Mouse (Mus musculus) neural tube, embryonic 13.5 days (tissue): Measurements from ENCODE around the gene Nudt8. TPM values are rescaled to one million over a fixed set of nuclear protein-coding genes. Genes with fewer than 3 reads are reported as not detected.

Experiments used
- ATAC-seq: fragments of 200-750 bp; cut with Nextera tagmentation; 2 replicates; pipeline ENCODE4 v1.8.0; 2017; ENCODE audit warnings: low read depth, mild to moderate bottlenecking, moderate TSS enrichment, moderate library complexity
- H3K27ac ChIP-seq: fragments of 300-500 bp; sonication (generic); replicated peaks from 2 replicates; pipeline ENCODE4 v1.5.1; 2015; ENCODE audit warnings: moderate library complexity, mild to moderate bottlenecking, inconsistent platforms
- H3K27me3 ChIP-seq: fragments of 300-500 bp; sonication (generic); 2 replicates; pipeline ENCODE4 v1.6.1; 2015; ENCODE audit warnings: mild to moderate bottlenecking, inconsistent platforms
- H3K36me3 ChIP-seq: fragments of 300-500 bp; sonication (generic); 2 replicates; pipeline ENCODE4 v1.6.1; 2015; ENCODE audit warnings: mild to moderate bottlenecking, inconsistent platforms
- H3K4me1 ChIP-seq: fragments of 300-500 bp; sonication (generic); replicated peaks from 2 replicates; pipeline ENCODE4 v1.6.1; 2015; ENCODE audit warnings: inconsistent platforms
- H3K4me2 ChIP-seq: fragments of 300-500 bp; sonication (generic); 2 replicates; pipeline ENCODE4 v1.6.1; 2015; ENCODE audit warnings: inconsistent platforms, mild to moderate bottlenecking, moderate library complexity
- H3K4me3 ChIP-seq: fragments of 300-500 bp; sonication (generic); 2 replicates; pipeline ENCODE4 v1.5.1; 2015; ENCODE audit warnings: mild to moderate bottlenecking, inconsistent platforms
- H3K9ac ChIP-seq: fragments of 300-500 bp; sonication (generic); 2 replicates; pipeline ENCODE4 v1.6.1; 2015; ENCODE audit warnings: moderate library complexity, mild to moderate bottlenecking, inconsistent platforms
- H3K9me3 ChIP-seq: fragments of 300-500 bp; sonication (generic); 2 replicates; pipeline ENCODE4 v1.6.1; 2016; ENCODE audit warnings: inconsistent platforms
- WGBS: fragments of 180-500 bp; shearing (Covaris S2); methylation state at CpG from one replicate; pipeline ENCODE4 v1.1.7; 2015; 5-methylcytosine and 5-hydroxymethylcytosine counted together
- polyA plus RNA-seq: library from polyadenylated mRNA; unstranded; fragments of >200 nt; fragmentation: Nextera tagmentation; extraction: Ambion mirVana; gene quantifications from 2 replicates; pipeline ENCODE4 v1.2.1, GENCODE M21; 2015

Nudt8 gene
- polyA plus RNA-seq, 1 experiment from 2014 or later, result 22.5 TPM

GRCm38 (mm10) chr19:3990804-3991203 lies 9.6 kb upstream of the Nudt8 start:
- Histone ChIP-seq H3K27me3 (no peaks in the 10 kb centered on the region), H3K4me3 (no peak overlapping the region), H3K9me3 (no peaks in the 10 kb centered on the region; the same call in 1 of the 2 replicates), H3K4me1 (peaks cover 16% of the 10 kb centered on the region; the same call in 1 of the 2 replicates), H3K36me3 (no peaks in the 10 kb centered on the region), H3K9ac (0 out of 2 replicates have a peak overlapping the region, but pooled peaks have one; percentile 17), H3K4me2 (no peak overlapping the region), H3K27ac (no peak overlapping the region)
- ATAC-seq, result no peak
- 50% methylated on average over 6 of the region's 6 CpGs for WGBS

GRCm38 (mm10) chr19:3991562-3991961 lies 8.8 kb upstream of the Nudt8 start:
- Histone ChIP-seq H3K4me1 (peaks cover 8% of the 10 kb centered on the region; the same call in 1 of the 2 replicates), H3K4me2 (no peak overlapping the region), H3K36me3 (no peaks in the 10 kb centered on the region), H3K27ac (no peak overlapping the region), H3K9ac (no peak overlapping the region), H3K27me3 (no peaks in the 10 kb centered on the region), H3K4me3 (no peak overlapping the region), H3K9me3 (no peaks in the 10 kb centered on the region; the same call in 1 of the 2 replicates)
- 98% methylated on average over 3 of the region's 3 CpGs for WGBS
- no peak for ATAC-seq

GRCm38 (mm10) chr19:3991966-3992365 lies 8.4 kb upstream of the Nudt8 start:
- Histone ChIP-seq H3K9me3 (no peaks in the 10 kb centered on the region; the same call in 1 of the 2 replicates), H3K4me1 (peaks cover 4% of the 10 kb centered on the region; the same call in 1 of the 2 replicates), H3K4me3 (no peak overlapping the region), H3K27me3 (no peaks in the 10 kb centered on the region), H3K27ac (no peak overlapping the region), H3K36me3 (no peaks in the 10 kb centered on the region), H3K4me2 (no peak overlapping the region), H3K9ac (no peak overlapping the region)
- ATAC-seq, result no peak
- WGBS, result 89% methylated on average over 3 of the region's 3 CpGs

GRCm38 (mm10) chr19:3992416-3992815 lies 8.0 kb upstream of the Nudt8 start, which contains the start of gene Tbx10:
Gene Tbx10 (plus strand): TSS chr19:3992752.
- no peaks in the 10 kb centered on the region for H3K36me3 ChIP-seq

GRCm38 (mm10) chr19:3994932-3995331 lies 5.4 kb upstream of the Nudt8 start:
- WGBS, result 69% methylated on average over 6 of the region's 6 CpGs
- no peaks in the 10 kb centered on the region for H3K27me3 ChIP-seq
- peaks cover 10% of the 10 kb centered on the region for H3K4me1 ChIP-seq
- no peak overlapping the region for H3K4me2 ChIP-seq
- ATAC-seq, result no peak
- no peak overlapping the region for H3K4me3 ChIP-seq
- H3K9me3 ChIP-seq, result no peaks in the 10 kb centered on the region
- H3K27ac ChIP-seq, result no peak overlapping the region
- H3K36me3 ChIP-seq, result no peaks in the 10 kb centered on the region
- H3K9ac ChIP-seq, result no peak overlapping the region

More at GRCm38 (mm10) chr19:3992416-3992815, 8.0 kb upstream of the Nudt8 start, which contains the start of gene Tbx10:
- H3K27me3 ChIP-seq, result no peaks in the 10 kb centered on the region
- H3K27ac ChIP-seq, result no peak within 1 kb of the TSS
- no peak within 1 kb of the TSS for H3K9ac ChIP-seq
- WGBS, result 56% methylated on average over 5 of the region's 5 CpGs
- H3K4me3 ChIP-seq, result no peak within 1 kb of the TSS
- ATAC-seq, result no peak
- H3K4me1 ChIP-seq, result 0 out of 2 replicates have a peak, but pooled peaks cover 3% of the 10 kb centered on the region
- no peak within 1 kb of the TSS for H3K4me2 ChIP-seq
- H3K9me3 ChIP-seq, result no peaks in the 10 kb centered on the region; the same call in 1 of the 2 replicates

- no peak for ATAC-seq
- Histone ChIP-seq H3K4me2 (no peak overlapping the region), H3K36me3 (no peaks in the 10 kb centered on the region), H3K4me3 (no peak overlapping the region), H3K27me3 (no peaks in the 10 kb centered on the region), H3K9ac (no peak overlapping the region), H3K4me1 (peaks cover 10% of the 10 kb centered on the region), H3K9me3 (no peaks in the 10 kb centered on the region), H3K27ac (no peak overlapping the region)
- 91% methylated on average over 3 of the region's 3 CpGs for WGBS
Measured at GRCm38 (mm10) chr19:3995505-3995904, 4.9 kb upstream of the Nudt8 start.

GRCm38 (mm10) chr19:3996106-3996505 lies 4.3 kb upstream of the Nudt8 start:
- Histone ChIP-seq H3K9ac (no peak overlapping the region), H3K36me3 (no peaks in the 10 kb centered on the region), H3K4me2 (no peak overlapping the region), H3K4me1 (peaks cover 11% of the 10 kb centered on the region), H3K27me3 (no peaks in the 10 kb centered on the region), H3K27ac (no peak overlapping the region), H3K9me3 (no peaks in the 10 kb centered on the region), H3K4me3 (no peak overlapping the region)
- no peak for ATAC-seq
- WGBS, result 76% methylated on average over 7 of the region's 7 CpGs

- Histone ChIP-seq H3K4me1 (peaks cover 17% of the 10 kb centered on the region), H3K27ac (no peak overlapping the region), H3K9ac (no peak overlapping the region), H3K36me3 (no peaks in the 10 kb centered on the region), H3K4me3 (no peak overlapping the region), H3K4me2 (no peak overlapping the region), H3K27me3 (no peaks in the 10 kb centered on the region), H3K9me3 (no peaks in the 10 kb centered on the region)
- WGBS, result 83% methylated on average over 8 of the region's 8 CpGs
- no peak for ATAC-seq
Measured at GRCm38 (mm10) chr19:3996747-3997146, 3.6 kb upstream of the Nudt8 start.

GRCm38 (mm10) chr19:3997231-3997630 lies 3.1 kb upstream of the Nudt8 start:
- ATAC-seq, result no peak
- Histone ChIP-seq H3K36me3 (no peaks in the 10 kb centered on the region), H3K27ac (no peak overlapping the region), H3K4me3 (no peak overlapping the region), H3K4me2 (no peak overlapping the region), H3K9ac (no peak overlapping the region), H3K9me3 (no peaks in the 10 kb centered on the region), H3K27me3 (no peaks in the 10 kb centered on the region), H3K4me1 (peaks cover 20% of the 10 kb centered on the region)
- 64% methylated on average over 8 of the region's 8 CpGs for WGBS

- Histone ChIP-seq H3K9ac (no peak overlapping the region), H3K4me1 (peaks cover 20% of the 10 kb centered on the region), H3K27ac (no peak overlapping the region), H3K4me3 (no peak overlapping the region), H3K4me2 (no peak overlapping the region), H3K36me3 (no peaks in the 10 kb centered on the region), H3K9me3 (no peaks in the 10 kb centered on the region), H3K27me3 (no peaks in the 10 kb centered on the region)
- WGBS, result 86% methylated on average over 8 of the region's 8 CpGs
- ATAC-seq, result no peak
Measured at GRCm38 (mm10) chr19:3998335-3998734, 2.0 kb upstream of the Nudt8 start.

GRCm38 (mm10) chr19:3999121-3999730 lies 1.2 kb upstream of the Nudt8 start:
- H3K27me3 ChIP-seq, result no peaks in the 10 kb centered on the region
- no peaks in the 10 kb centered on the region for H3K9me3 ChIP-seq
- peak overlapping the region; percentile 91 for H3K4me2 ChIP-seq
- H3K9ac ChIP-seq, result peak overlapping the region; percentile 61
- WGBS, result 88% methylated on average over 9 of the region's 9 CpGs
- H3K4me3 ChIP-seq, result peak overlapping the region; percentile 62; the same call in 1 of the 2 replicates
- peaks cover 20% of the 10 kb centered on the region for H3K4me1 ChIP-seq
- H3K36me3 ChIP-seq, result no peaks in the 10 kb centered on the region; the same call in 1 of the 2 replicates
- H3K27ac ChIP-seq, result 0 out of 2 replicates have a peak overlapping the region, but pooled peaks have one; percentile 46
- ATAC-seq, result no peak

- H3K27ac ChIP-seq, result peak overlapping the region; percentile 97
- H3K4me3 ChIP-seq, result peak overlapping the region; percentile 62
- H3K36me3 ChIP-seq, result peaks cover 12% of the 10 kb centered on the region
- peak overlapping the region; percentile 91 for H3K4me2 ChIP-seq
- peak; percentile 25; the same call in 1 of the 2 replicates for ATAC-seq
- H3K27me3 ChIP-seq, result no peaks in the 10 kb centered on the region
- peaks cover 20% of the 10 kb centered on the region for H3K4me1 ChIP-seq
- H3K9me3 ChIP-seq, result no peaks in the 10 kb centered on the region
- WGBS, result 17% methylated on average over 17 of the region's 17 CpGs
- peak overlapping the region; percentile 88 for H3K9ac ChIP-seq
Measured at GRCm38 (mm10) chr19:4000949-4001525, 657 bp downstream of the Nudt8 start.
